Mouse (Mus musculus): Measurements from ENCODE around the gene Sec14l3. TPM values are rescaled to one million over a fixed set of nuclear protein-coding genes. Genes with fewer than 3 reads are reported as not detected.

Gene Sec14l3
- polyA plus RNA-seq, 1 experiment: 1.9 TPM

- TF ChIP-seq POLR2A (IDR thresholded peaks at IDR 0.05; ENCODE audit: control insufficient read depth, low read depth, low read length): no peak
- TF ChIP-seq CTCF (IDR thresholded peaks at IDR 0.05; ENCODE audit: control insufficient read depth, insufficient read depth, insufficient replicate concordance, low read depth, low read length): no peak
- Histone ChIP-seq H3K4me3 (ENCODE audit: control insufficient read depth, low read depth, low read length) (peak within 1 kb of the TSS; percentile 23), H3K36me3 (ENCODE audit: control insufficient read depth, insufficient read depth, low read length) (no peaks in the 10 kb centered on the region), H3K27me3 (ENCODE audit: control insufficient read depth, insufficient read depth, low read length) (no peaks in the 10 kb centered on the region), H3K4me1 (ENCODE audit: control insufficient read depth, insufficient read depth, low read length) (peaks cover 20% of the 10 kb centered on the region), H3K27ac (ENCODE audit: control insufficient read depth, insufficient read depth, low read depth, low read length) (no peak within 1 kb of the TSS)
Measured at GRCm38 (mm10) chr11:4031126-4031941, 33.3 kb upstream of the Sec14l3 start, which contains the start of gene Sec14l4. Gene Sec14l4 (plus strand): TSS chr11:4031462.

GRCm38 (mm10) chr11:4031961-4032360 lies 32.7 kb upstream of the Sec14l3 start:
- no peak for TF ChIP-seq CTCF (IDR thresholded peaks at IDR 0.05; ENCODE audit: control insufficient read depth, insufficient read depth, insufficient replicate concordance, low read depth, low read length)
- no peak for TF ChIP-seq POLR2A (IDR thresholded peaks at IDR 0.05; ENCODE audit: control insufficient read depth, low read depth, low read length)
- no peaks in the 10 kb centered on the region for H3K27me3 ChIP-seq (ENCODE audit: control insufficient read depth, insufficient read depth, low read length)
- peaks cover 17% of the 10 kb centered on the region for H3K4me1 ChIP-seq (ENCODE audit: control insufficient read depth, insufficient read depth, low read length)
- peak overlapping the region; percentile 23 for H3K4me3 ChIP-seq (ENCODE audit: control insufficient read depth, low read depth, low read length)
- H3K27ac ChIP-seq (ENCODE audit: control insufficient read depth, insufficient read depth, low read depth, low read length): no peak overlapping the region
- H3K36me3 ChIP-seq (ENCODE audit: control insufficient read depth, insufficient read depth, low read length): no peaks in the 10 kb centered on the region

- H3K36me3 ChIP-seq (ENCODE audit: control insufficient read depth, insufficient read depth, low read length): no peaks in the 10 kb centered on the region
- TF ChIP-seq POLR2A (IDR thresholded peaks at IDR 0.05; ENCODE audit: control insufficient read depth, low read depth, low read length): no peak
- TF ChIP-seq CTCF (IDR thresholded peaks at IDR 0.05; ENCODE audit: control insufficient read depth, insufficient read depth, insufficient replicate concordance, low read depth, low read length): no peak
Measured at GRCm38 (mm10) chr11:4033471-4033870, 31.2 kb upstream of the Sec14l3 start.

DNA sequence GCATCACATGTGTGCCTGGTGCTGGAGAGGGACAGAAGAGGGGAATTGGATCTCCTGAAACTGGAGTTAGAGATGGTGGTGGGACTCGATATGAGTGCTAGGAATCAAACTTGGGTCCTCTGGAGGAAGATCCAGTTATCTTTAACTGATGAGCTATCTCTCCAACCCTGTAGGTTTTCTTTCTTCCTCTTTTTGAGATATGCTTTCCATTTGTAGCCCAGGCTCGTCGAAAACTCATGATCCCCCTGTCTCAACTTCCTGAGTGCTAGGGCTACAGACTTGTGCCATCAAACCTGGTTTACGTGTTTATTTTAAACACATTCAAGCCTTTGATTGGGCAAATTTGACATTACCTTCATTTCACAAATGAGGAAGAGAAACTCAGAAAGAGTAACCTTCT lies 30.5 kb upstream of the Sec14l3 start:
- no peak overlapping the region for H3K27ac ChIP-seq (ENCODE audit: control insufficient read depth, insufficient read depth, low read depth, low read length)
- no peaks in the 10 kb centered on the region for H3K36me3 ChIP-seq (ENCODE audit: control insufficient read depth, insufficient read depth, low read length)
- H3K4me3 ChIP-seq (ENCODE audit: control insufficient read depth, low read depth, low read length): no peak overlapping the region
- H3K4me1 ChIP-seq (ENCODE audit: control insufficient read depth, insufficient read depth, low read length): peaks cover 15% of the 10 kb centered on the region
- TF ChIP-seq CTCF (IDR thresholded peaks at IDR 0.05; ENCODE audit: control insufficient read depth, insufficient read depth, insufficient replicate concordance, low read depth, low read length) (no peak), POLR2A (IDR thresholded peaks at IDR 0.05; ENCODE audit: control insufficient read depth, low read depth, low read length) (no peak)
- H3K27me3 ChIP-seq (ENCODE audit: control insufficient read depth, insufficient read depth, low read length): no peaks in the 10 kb centered on the region

More at GRCm38 (mm10) chr11:4033471-4033870, 31.2 kb upstream of the Sec14l3 start:
- peaks cover 15% of the 10 kb centered on the region for H3K4me1 ChIP-seq (ENCODE audit: control insufficient read depth, insufficient read depth, low read length)
- H3K4me3 ChIP-seq (ENCODE audit: control insufficient read depth, low read depth, low read length): no peak overlapping the region
- H3K27ac ChIP-seq (ENCODE audit: control insufficient read depth, insufficient read depth, low read depth, low read length): no peak overlapping the region
- no peaks in the 10 kb centered on the region for H3K27me3 ChIP-seq (ENCODE audit: control insufficient read depth, insufficient read depth, low read length)

DNA sequence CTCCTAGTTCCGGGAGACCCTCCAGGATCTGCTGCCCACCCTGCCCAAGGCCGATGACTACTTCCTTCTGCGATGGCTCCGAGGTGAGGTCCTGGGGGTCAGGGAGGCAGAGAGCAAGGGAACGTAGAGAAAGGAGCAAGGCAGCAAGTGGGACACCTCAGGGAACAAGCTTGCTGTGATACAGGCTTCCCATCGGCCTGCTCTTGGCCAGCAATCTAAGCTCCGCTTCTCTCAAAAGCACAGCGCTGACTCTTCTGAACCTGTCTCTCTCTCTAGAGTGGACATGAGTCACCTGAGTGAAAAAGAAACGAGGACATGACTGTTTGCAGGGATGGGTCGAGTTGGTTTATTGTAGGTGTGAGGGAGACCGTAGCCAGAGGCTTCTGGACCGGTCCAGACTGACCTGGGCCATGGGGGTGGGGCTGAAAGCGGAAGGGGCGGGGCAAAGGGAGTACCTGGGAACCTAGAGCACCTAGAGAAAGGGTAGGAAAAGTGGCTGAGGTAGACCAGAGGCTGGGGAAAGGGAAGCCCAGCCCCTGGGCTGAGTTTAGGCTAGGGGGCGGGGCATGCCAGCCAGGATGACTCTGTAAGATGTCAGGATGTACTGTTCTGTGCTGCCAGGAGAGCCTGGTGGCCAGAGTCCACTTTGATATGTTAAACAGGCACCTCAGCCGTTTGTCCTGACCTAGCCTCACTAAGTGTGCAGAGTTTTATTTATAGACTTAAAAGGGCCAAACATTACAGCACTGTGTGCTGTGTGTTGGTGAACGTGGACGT lies 29.3 kb upstream of the Sec14l3 start:
- peak overlapping the region; percentile 56 for H3K4me3 ChIP-seq (ENCODE audit: control insufficient read depth, low read depth, low read length)
- H3K4me1 ChIP-seq (ENCODE audit: control insufficient read depth, insufficient read depth, low read length): peaks cover 15% of the 10 kb centered on the region
- 0 out of 2 replicates have a peak overlapping the region, but pooled peaks have one; percentile 6 for H3K27ac ChIP-seq (ENCODE audit: control insufficient read depth, insufficient read depth, low read depth, low read length)
- no peaks in the 10 kb centered on the region for H3K27me3 ChIP-seq (ENCODE audit: control insufficient read depth, insufficient read depth, low read length)
- H3K36me3 ChIP-seq (ENCODE audit: control insufficient read depth, insufficient read depth, low read length): no peaks in the 10 kb centered on the region
- TF ChIP-seq POLR2A (IDR thresholded peaks at IDR 0.05; ENCODE audit: control insufficient read depth, low read depth, low read length): no peak
- no peak for TF ChIP-seq CTCF (IDR thresholded peaks at IDR 0.05; ENCODE audit: control insufficient read depth, insufficient read depth, insufficient replicate concordance, low read depth, low read length)

GRCm38 (mm10) chr11:4035916-4036315 lies 28.7 kb upstream of the Sec14l3 start:
- H3K36me3 ChIP-seq (ENCODE audit: control insufficient read depth, insufficient read depth, low read length): no peaks in the 10 kb centered on the region
- H3K27me3 ChIP-seq (ENCODE audit: control insufficient read depth, insufficient read depth, low read length): no peaks in the 10 kb centered on the region
- no peak overlapping the region for H3K4me3 ChIP-seq (ENCODE audit: control insufficient read depth, low read depth, low read length)
- no peak for TF ChIP-seq CTCF (IDR thresholded peaks at IDR 0.05; ENCODE audit: control insufficient read depth, insufficient read depth, insufficient replicate concordance, low read depth, low read length)
- TF ChIP-seq POLR2A (IDR thresholded peaks at IDR 0.05; ENCODE audit: control insufficient read depth, low read depth, low read length): no peak
- H3K27ac ChIP-seq (ENCODE audit: control insufficient read depth, insufficient read depth, low read depth, low read length): no peak overlapping the region
- H3K4me1 ChIP-seq (ENCODE audit: control insufficient read depth, insufficient read depth, low read length): peaks cover 15% of the 10 kb centered on the region

Data from testis, adult 2 months (tissue).